Mouse (Mus musculus) monocyte, adult 2 months (primary cell): Measurements from ENCODE around the gene Gm11238.
"Not testable (repeated sequence)": the region's sequence is repeated elsewhere in the genome, so short reads cannot be mapped to it uniquely, and the experiment has no call there.

Experiments
- DNase-seq, 2 experiments: peaks; one replicate each; pipeline ENCODE4 v3.0.0; 2022; ENCODE audit warnings: low spot score in 2 of 2, low read depth in 1 of 2

Gene Gm11238

DNA sequence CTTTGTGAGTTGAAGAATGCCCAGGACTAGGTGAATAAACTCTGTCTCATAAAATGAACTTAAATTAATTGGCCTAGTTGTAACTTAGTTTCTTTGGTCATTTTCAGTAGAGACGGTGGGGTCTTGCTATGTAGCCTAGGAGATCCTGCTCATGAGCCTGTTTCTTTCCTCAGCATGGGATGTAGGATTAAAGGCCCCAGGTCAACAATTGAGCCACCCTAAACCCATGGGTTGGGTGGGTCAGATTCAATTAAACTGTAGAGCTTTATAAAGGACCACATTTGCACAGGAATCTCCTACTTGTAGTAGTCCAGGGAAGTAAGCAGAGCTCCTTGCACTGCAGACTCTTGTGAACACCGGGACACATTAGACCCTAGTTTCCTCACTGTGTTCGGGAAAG, at the start of gene Gm11238:
Gene Gm11238, plus strand, starts transcription at position 301 of the 400 bp plus-strand sequence.
- DNase-seq, result not testable (repeated sequence)

DNA sequence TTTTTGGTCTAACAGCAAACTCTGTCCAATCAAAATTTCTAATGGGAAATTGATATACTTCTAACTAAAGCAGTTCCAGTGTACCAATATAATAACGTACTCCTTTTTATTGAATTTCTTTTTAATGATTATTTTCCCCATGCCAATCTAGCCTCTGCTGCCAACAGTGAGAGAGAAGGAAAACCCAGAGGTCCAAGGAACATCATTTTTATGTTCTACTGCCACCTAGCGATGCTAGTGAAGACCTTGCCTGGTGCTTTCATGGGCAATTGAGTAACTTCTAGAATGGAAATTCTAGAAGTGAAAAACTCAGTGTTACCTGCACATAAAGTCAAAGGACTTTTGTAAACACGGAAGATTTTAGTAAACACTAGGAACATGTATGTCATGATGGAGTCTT, 8.4 kb upstream of the Gm11238 start:
- DNase-seq, result no peak

- not testable (repeated sequence) for DNase-seq
Measured at GRCm38 (mm10) chr4:73622684-73623083, 15.0 kb downstream of the Gm11238 start, which contains the start of gene Gm11237. Gene Gm11237, plus strand, starts transcription at chr4:73622984.

DNA sequence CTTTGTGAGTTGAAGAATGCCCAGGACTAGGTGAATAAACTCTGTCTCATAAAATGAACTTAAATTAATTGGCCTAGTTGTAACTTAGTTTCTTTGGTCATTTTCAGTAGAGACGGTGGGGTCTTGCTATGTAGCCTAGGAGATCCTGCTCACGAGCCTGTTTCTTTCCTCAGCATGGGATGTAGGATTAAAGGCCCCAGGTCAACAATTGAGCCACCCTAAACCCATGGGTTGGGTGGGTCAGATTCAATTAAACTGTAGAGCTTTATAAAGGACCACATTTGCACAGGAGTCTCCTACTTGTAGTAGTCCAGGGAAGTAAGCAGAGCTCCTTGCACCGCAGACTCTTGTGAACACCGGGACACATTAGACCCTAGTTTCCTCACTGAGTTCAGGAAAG, 30.1 kb downstream of the Gm11238 start, which contains the start of gene Gm11236:
Gene Gm11236, plus strand, starts transcription at position 301 of the 400 bp plus-strand sequence.
- DNase-seq, result not testable (repeated sequence)

- DNase-seq, result not testable (repeated sequence)
Measured at GRCm38 (mm10) chr4:73661864-73662263, 54.2 kb downstream of the Gm11238 start.

DNA sequence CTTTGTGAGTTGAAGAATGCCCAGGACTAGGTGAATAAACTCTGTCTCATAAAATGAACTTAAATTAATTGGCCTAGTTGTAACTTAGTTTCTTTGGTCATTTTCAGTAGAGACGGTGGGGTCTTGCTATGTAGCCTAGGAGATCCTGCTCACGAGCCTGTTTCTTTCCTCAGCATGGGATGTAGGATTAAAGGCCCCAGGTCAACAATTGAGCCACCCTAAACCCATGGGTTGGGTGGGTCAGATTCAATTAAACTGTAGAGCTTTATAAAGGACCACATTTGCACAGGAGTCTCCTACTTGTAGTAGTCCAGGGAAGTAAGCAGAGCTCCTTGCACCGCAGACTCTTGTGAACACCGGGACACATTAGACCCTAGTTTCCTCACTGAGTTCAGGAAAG, 60.4 kb downstream of the Gm11238 start, which contains the start of gene Gm11239:
Gene Gm11239, plus strand, starts transcription at position 301 of the 400 bp plus-strand sequence.
- DNase-seq, result not testable (repeated sequence)

- not testable (repeated sequence) for DNase-seq
Measured at GRCm38 (mm10) chr4:73683216-73683615, 75.5 kb downstream of the Gm11238 start, which contains the start of gene Gm428. Gene Gm428, plus strand, starts transcription at chr4:73683516.
